ENCODE assay signal across 10 mouse cellular contexts in genomic region chr10:111382206-111382930, GRCm38 (mm10).
DNase-seq lines count a peak whose midpoint lies in the region; ATAC-seq lines count a peak whose summit lies in the region.
"Had no signal": no experiment of that assay in that cellular context is flagged by ENCODE, and none has a peak within 500 bp of the region (broad histone marks: within the 10 kb centered on the region; RNA-seq: fewer than 3 reads in every experiment).

No protein-coding gene starts in this region.

- H3K9me3 ChIP-seq in forebrain, embryonic 12.5 days: no peaks in the 10 kb centered on the region
- no peaks in the 10 kb centered on the region for H3K9me3 ChIP-seq in forebrain, embryonic 11.5 days (ENCODE audit: control insufficient read depth, low read length)
- H3K9me3 ChIP-seq in forebrain, embryonic 14.5 days (replicated peaks; ENCODE audit: control insufficient read depth, low read length): no peaks in the 10 kb centered on the region
- H3K9me3 ChIP-seq in midbrain, embryonic 16.5 days (replicated peaks; ENCODE audit: control insufficient read depth, low read length, poor library complexity, severe bottlenecking): no peaks in the 10 kb centered on the region
- no peaks in the 10 kb centered on the region for H3K9me3 ChIP-seq in liver, embryonic 12.5 days (replicated peaks)

- H3K4me3 ChIP-seq in forebrain, embryonic 12.5 days (replicated peaks): no peak overlapping the region
- no peak overlapping the region for H3K4me3 ChIP-seq in forebrain, embryonic 11.5 days (ENCODE audit: low read depth, low read length)
- no peak overlapping the region for H3K4me3 ChIP-seq in forebrain, embryonic 14.5 days (ENCODE audit: low read depth, low read length)
- H3K4me3 ChIP-seq in midbrain, embryonic 16.5 days (ENCODE audit: low read depth, low read length): no peak overlapping the region
- H3K4me3 ChIP-seq in liver, embryonic 12.5 days: no peak overlapping the region

- H3K4me2 ChIP-seq in forebrain, embryonic 12.5 days: 0 out of 2 replicates have a peak overlapping the region, but pooled peaks have one; percentile 2
- no peak overlapping the region for H3K4me2 ChIP-seq in forebrain, embryonic 11.5 days (ENCODE audit: low read depth, low read length, severe bottlenecking)
- peak overlapping the region; percentile 18; the same call in 1 of the 2 replicates for H3K4me2 ChIP-seq in forebrain, embryonic 14.5 days (ENCODE audit: low read length)
- H3K4me2 ChIP-seq in midbrain, embryonic 16.5 days (ENCODE audit: low read length): peak overlapping the region; percentile 35
- H3K4me2 ChIP-seq in liver, embryonic 12.5 days: no peak overlapping the region
- H3K4me2 ChIP-seq: hindbrain, embryonic 14.5 days; liver, embryonic 11.5 days had no signal

- no peaks in the 10 kb centered on the region for H3K36me3 ChIP-seq in forebrain, embryonic 12.5 days (replicated peaks)
- H3K36me3 ChIP-seq in forebrain, embryonic 11.5 days (ENCODE audit: control insufficient read depth, insufficient read depth, low read length): no peaks in the 10 kb centered on the region
- H3K36me3 ChIP-seq in forebrain, embryonic 14.5 days (ENCODE audit: control insufficient read depth, insufficient read depth, low read length): no peaks in the 10 kb centered on the region
- H3K36me3 ChIP-seq in midbrain, embryonic 16.5 days (ENCODE audit: control insufficient read depth, insufficient read depth, low read length): no peaks in the 10 kb centered on the region
- H3K36me3 ChIP-seq in liver, embryonic 12.5 days: no peaks in the 10 kb centered on the region

- peaks cover 23% of the 10 kb centered on the region for H3K4me1 ChIP-seq in forebrain, embryonic 12.5 days
- no peaks in the 10 kb centered on the region for H3K4me1 ChIP-seq in forebrain, embryonic 11.5 days (replicated peaks; ENCODE audit: control insufficient read depth, insufficient read depth, low read length)
- peaks cover 3% of the 10 kb centered on the region; the same call in 1 of the 2 replicates for H3K4me1 ChIP-seq in forebrain, embryonic 14.5 days (ENCODE audit: control insufficient read depth, insufficient read depth, low read length)
- H3K4me1 ChIP-seq in midbrain, embryonic 16.5 days (ENCODE audit: control insufficient read depth, insufficient read depth, low read length): peaks cover 4% of the 10 kb centered on the region
- H3K4me1 ChIP-seq in liver, embryonic 12.5 days: peaks cover 18% of the 10 kb centered on the region

- H3K27me3 ChIP-seq in forebrain, embryonic 12.5 days: no peaks in the 10 kb centered on the region
- no peaks in the 10 kb centered on the region for H3K27me3 ChIP-seq in forebrain, embryonic 11.5 days (ENCODE audit: control insufficient read depth, insufficient read depth, low read length)
- no peaks in the 10 kb centered on the region for H3K27me3 ChIP-seq in forebrain, embryonic 14.5 days (replicated peaks; ENCODE audit: control insufficient read depth, insufficient read depth, low read length)
- H3K27me3 ChIP-seq in midbrain, embryonic 16.5 days (ENCODE audit: control insufficient read depth, insufficient read depth, low read depth, low read length): no peaks in the 10 kb centered on the region
- H3K27me3 ChIP-seq in liver, embryonic 12.5 days (replicated peaks): no peaks in the 10 kb centered on the region

- 29% methylated on average over 4 of the region's 4 CpGs for WGBS in forebrain, embryonic 12.5 days
- 33% methylated on average over 4 of the region's 4 CpGs for WGBS in forebrain, embryonic 11.5 days
- WGBS in forebrain, embryonic 14.5 days: 26% methylated on average over 4 of the region's 4 CpGs
- WGBS in midbrain, embryonic 16.5 days: 35% methylated on average over 4 of the region's 4 CpGs
- 51% methylated on average over 4 of the region's 4 CpGs for WGBS in liver, embryonic 12.5 days (ENCODE audit: insufficient replicate concordance)

- ATAC-seq in forebrain, embryonic 12.5 days (ENCODE audit: low FRiP score): peak; percentile 54; the same call in 1 of the 2 replicates
- no peak for ATAC-seq in forebrain, embryonic 11.5 days (replicated peaks; ENCODE audit: low FRiP score)
- peak; percentile 71 for ATAC-seq in forebrain, embryonic 14.5 days
- ATAC-seq in midbrain, embryonic 16.5 days: no peak
- no peak for ATAC-seq in liver, embryonic 12.5 days

- no peak for DNase-seq in forebrain, embryonic 11.5 days (ENCODE audit: low spot score)
- DNase-seq in left cerebral cortex, adult 18-20 months (ENCODE audit: low spot score in 2 of 2): peak; percentile 42 to 64
- no peak for DNase-seq in left cerebral cortex, adult 11 months (ENCODE audit: low spot score)
- peak; percentile 5 for DNase-seq in forebrain, embryonic 14.5 days (ENCODE audit: low spot score)
- DNase-seq in ovary, postnatal 10 days (ENCODE audit: low spot score): no peak

- no peak overlapping the region for H3K27ac ChIP-seq in forebrain, embryonic 12.5 days
- H3K27ac ChIP-seq in forebrain, embryonic 11.5 days (ENCODE audit: low read depth, low read length): no peak overlapping the region
- H3K27ac ChIP-seq in forebrain, embryonic 14.5 days (ENCODE audit: low read depth, low read length): no peak overlapping the region
- no peak overlapping the region for H3K27ac ChIP-seq in midbrain, embryonic 16.5 days (ENCODE audit: low read length)
- H3K27ac ChIP-seq in liver, embryonic 12.5 days: no peak overlapping the region
- H3K27ac ChIP-seq: hindbrain, embryonic 14.5 days had no signal

- no peak overlapping the region for H3K9ac ChIP-seq in forebrain, embryonic 12.5 days
- no peak overlapping the region for H3K9ac ChIP-seq in forebrain, embryonic 11.5 days (ENCODE audit: low read length)
- no peak overlapping the region for H3K9ac ChIP-seq in forebrain, embryonic 14.5 days (ENCODE audit: low read length)
- no peak overlapping the region; the same call in 1 of the 2 replicates for H3K9ac ChIP-seq in midbrain, embryonic 16.5 days (ENCODE audit: low read depth, low read length)
- no peak overlapping the region for H3K9ac ChIP-seq in liver, embryonic 12.5 days
- H3K9ac ChIP-seq: hindbrain, embryonic 14.5 days had no signal

Comparison
In these comparisons a context has a peak if more than half of its experiments do, and no peak if none do; other contexts are left out.
1. ATAC-seq: peak in forebrain, embryonic 12.5 days (single experiment) and forebrain, embryonic 14.5 days (single experiment); none in forebrain, embryonic 11.5 days (single experiment), midbrain, embryonic 16.5 days (single experiment) and liver, embryonic 12.5 days (single experiment).
2. H3K4me2 ChIP-seq: peak in forebrain, embryonic 12.5 days (single experiment), forebrain, embryonic 14.5 days (single experiment) and midbrain, embryonic 16.5 days (single experiment); none in forebrain, embryonic 11.5 days (single experiment) and liver, embryonic 12.5 days (single experiment).
3. DNase-seq: peak in left cerebral cortex, adult 18-20 months (2 of 2) and forebrain, embryonic 14.5 days (single experiment); none in forebrain, embryonic 11.5 days (single experiment), left cerebral cortex, adult 11 months (single experiment) and ovary, postnatal 10 days (single experiment).